Mouse (Mus musculus) hindbrain, embryonic 15.5 days (tissue): Measurements from ENCODE around the gene Kbtbd6. TPM values are rescaled to one million over a fixed set of nuclear protein-coding genes. Genes with fewer than 3 reads are reported as not detected.
"Not testable (repeated sequence)": the region's sequence is repeated elsewhere in the genome, so short reads cannot be mapped to it uniquely, and the experiment has no call there.

Source experiments
- ATAC-seq: fragments of 200-750 bp; cut with Nextera tagmentation; 2 replicates; pipeline ENCODE4 v1.8.0; 2017; ENCODE audit warnings: low read depth, moderate number of reproducible peaks, moderate TSS enrichment; ENCODE audit not compliant: low FRiP score
- H3K27ac ChIP-seq: fragments of 300-500 bp; sonication (generic); replicated peaks from 2 replicates; pipeline ENCODE4 v1.5.1; 2015; ENCODE audit warnings: mild to moderate bottlenecking, inconsistent platforms
- H3K27me3 ChIP-seq: fragments of 300-500 bp; sonication (generic); 2 replicates; pipeline ENCODE4 v1.6.1; 2015; ENCODE audit warnings: control low read depth, inconsistent platforms
- H3K36me3 ChIP-seq: fragments of 300-500 bp; sonication (generic); 2 replicates; pipeline ENCODE4 v1.6.1; 2015; ENCODE audit warnings: control low read depth, inconsistent platforms
- H3K4me1 ChIP-seq: fragments of 300-500 bp; sonication (generic); replicated peaks from 2 replicates; pipeline ENCODE4 v1.6.1; 2015; ENCODE audit warnings: control low read depth, inconsistent platforms
- H3K4me2 ChIP-seq: fragments of 300-500 bp; sonication (generic); 2 replicates; pipeline ENCODE4 v1.6.1; 2015; ENCODE audit warnings: moderate library complexity, mild to moderate bottlenecking, inconsistent platforms
- H3K4me3 ChIP-seq: fragments of 300-500 bp; sonication (generic); 2 replicates; pipeline ENCODE4 v1.5.1; 2015; ENCODE audit warnings: mild to moderate bottlenecking, inconsistent platforms
- H3K9ac ChIP-seq: fragments of 300-500 bp; sonication (generic); 2 replicates; pipeline ENCODE4 v1.6.1; 2015; ENCODE audit warnings: inconsistent platforms
- H3K9me3 ChIP-seq: fragments of 300-500 bp; sonication (generic); 2 replicates; pipeline ENCODE4 v1.6.1; 2016; ENCODE audit warnings: control low read depth, inconsistent platforms
- WGBS: fragments of 180-500 bp; shearing (Covaris S2); methylation state at CpG from one replicate; pipeline ENCODE4 v1.1.7; 2015; 5-methylcytosine and 5-hydroxymethylcytosine counted together
- polyA plus RNA-seq: library from polyadenylated mRNA; unstranded; fragments of >200 nt; fragmentation: Nextera tagmentation; extraction: Ambion mirVana; gene quantifications from 2 replicates; pipeline ENCODE4 v1.2.1, GENCODE M21; 2015

Kbtbd6 gene
- polyA plus RNA-seq, 1 experiment from 2014 or later, result 2.0 TPM

GRCm38 (mm10) chr14:79444601-79445000 lies 7.0 kb upstream of the Kbtbd6 start:
- Histone ChIP-seq H3K4me2 (peak overlapping the region; percentile 53), H3K9me3 (no peaks in the 10 kb centered on the region), H3K9ac (no peak overlapping the region), H3K27me3 (no peaks in the 10 kb centered on the region), H3K4me1 (peaks cover 20% of the 10 kb centered on the region), H3K4me3 (no peak overlapping the region; the same call in 1 of the 2 replicates), H3K27ac (peak overlapping the region; percentile 78), H3K36me3 (no peaks in the 10 kb centered on the region)
- 61% methylated on average over 9 of the region's 9 CpGs for WGBS
- ATAC-seq, result peak; percentile 60; the same call in 1 of the 2 replicates

GRCm38 (mm10) chr14:79445055-79445620 lies 6.5 kb upstream of the Kbtbd6 start:
- Histone ChIP-seq H3K27ac (peak overlapping the region; percentile 78), H3K9ac (no peak overlapping the region), H3K4me2 (peak overlapping the region; percentile 53), H3K27me3 (no peaks in the 10 kb centered on the region), H3K9me3 (no peaks in the 10 kb centered on the region), H3K4me3 (peak overlapping the region; percentile 25), H3K36me3 (no peaks in the 10 kb centered on the region), H3K4me1 (peaks cover 20% of the 10 kb centered on the region)
- peak; percentile 77 for ATAC-seq
- 9% methylated on average over 16 of the region's 16 CpGs for WGBS

- ATAC-seq, result peak; percentile 16; the same call in 1 of the 2 replicates
These were observed 928 bp downstream of the Kbtbd6 start for GRCm38 (mm10) chr14:79452591-79452934.

GRCm38 (mm10) chr14:79460401-79460800 lies 8.8 kb downstream of the Kbtbd6 start:
- H3K9ac ChIP-seq, result no peak overlapping the region
- no peaks in the 10 kb centered on the region for H3K4me1 ChIP-seq
- no peak for ATAC-seq
- no peak overlapping the region for H3K27ac ChIP-seq
- no peaks in the 10 kb centered on the region for H3K9me3 ChIP-seq
- 95% methylated on average over 1 of the region's 1 CpGs for WGBS
- H3K36me3 ChIP-seq, result peaks cover 36% of the 10 kb centered on the region
- H3K4me3 ChIP-seq, result no peak overlapping the region
- no peaks in the 10 kb centered on the region for H3K27me3 ChIP-seq
- H3K4me2 ChIP-seq, result no peak overlapping the region

More at GRCm38 (mm10) chr14:79452591-79452934, 928 bp downstream of the Kbtbd6 start:
- not testable (repeated sequence) for H3K4me3 ChIP-seq, H3K27me3 ChIP-seq, H3K4me2 ChIP-seq, H3K9me3 ChIP-seq, H3K9ac ChIP-seq, H3K4me1 ChIP-seq, H3K27ac ChIP-seq, H3K36me3 ChIP-seq
- WGBS, result 95% methylated on average over 8 of the region's 10 CpGs

- Histone ChIP-seq H3K9ac (no peak overlapping the region), H3K27ac (no peak overlapping the region), H3K9me3 (no peaks in the 10 kb centered on the region), H3K36me3 (peaks cover 42% of the 10 kb centered on the region), H3K4me3 (no peak overlapping the region), H3K27me3 (no peaks in the 10 kb centered on the region), H3K4me1 (no peaks in the 10 kb centered on the region), H3K4me2 (no peak overlapping the region)
- ATAC-seq, result no peak
- WGBS, result 95% methylated on average over 4 of the region's 4 CpGs
These were observed 9.4 kb downstream of the Kbtbd6 start for GRCm38 (mm10) chr14:79460988-79461387.

- H3K4me1 ChIP-seq, result no peaks in the 10 kb centered on the region
- no peak overlapping the region for H3K9ac ChIP-seq
- no peak overlapping the region for H3K27ac ChIP-seq
- H3K4me3 ChIP-seq, result no peak overlapping the region
- 96% methylated on average over 1 of the region's 1 CpGs for WGBS
- no peaks in the 10 kb centered on the region for H3K27me3 ChIP-seq
- H3K36me3 ChIP-seq, result peaks cover 71% of the 10 kb centered on the region
- no peak overlapping the region for H3K4me2 ChIP-seq
- no peaks in the 10 kb centered on the region for H3K9me3 ChIP-seq
- no peak for ATAC-seq
These were observed 14.0 kb downstream of the Kbtbd6 start for GRCm38 (mm10) chr14:79465623-79466022.

GRCm38 (mm10) chr14:79467621-79468020 lies 16.0 kb downstream of the Kbtbd6 start:
- H3K4me2 ChIP-seq, result no peak overlapping the region
- no peak for ATAC-seq
- peaks cover 75% of the 10 kb centered on the region for H3K36me3 ChIP-seq
- H3K4me3 ChIP-seq, result no peak overlapping the region
- H3K27me3 ChIP-seq, result no peaks in the 10 kb centered on the region
- no peak overlapping the region for H3K27ac ChIP-seq
- no peaks in the 10 kb centered on the region for H3K4me1 ChIP-seq
- 34% methylated on average over 3 of the region's 3 CpGs for WGBS
- H3K9ac ChIP-seq, result no peak overlapping the region
- no peaks in the 10 kb centered on the region for H3K9me3 ChIP-seq

GRCm38 (mm10) chr14:79473384-79473783 lies 21.7 kb downstream of the Kbtbd6 start:
- H3K9ac ChIP-seq, result no peak overlapping the region
- H3K36me3 ChIP-seq, result peaks cover 69% of the 10 kb centered on the region
- WGBS, result 90% methylated on average over 2 of the region's 2 CpGs
- H3K27ac ChIP-seq, result no peak overlapping the region
- H3K9me3 ChIP-seq, result no peaks in the 10 kb centered on the region
- no peaks in the 10 kb centered on the region for H3K4me1 ChIP-seq
- no peaks in the 10 kb centered on the region for H3K27me3 ChIP-seq
- no peak for ATAC-seq
- H3K4me3 ChIP-seq, result no peak overlapping the region
- no peak overlapping the region for H3K4me2 ChIP-seq

- peak within 1 kb of the TSS; percentile 83 for H3K4me3 ChIP-seq
- H3K36me3 ChIP-seq, result peaks cover 10% of the 10 kb centered on the region
- no peaks in the 10 kb centered on the region for H3K27me3 ChIP-seq
- H3K9me3 ChIP-seq, result no peaks in the 10 kb centered on the region
- H3K9ac ChIP-seq, result peak within 1 kb of the TSS; percentile 97
- ATAC-seq, result peak; percentile 82
- H3K4me1 ChIP-seq, result peaks cover 30% of the 10 kb centered on the region
- under 1% methylated on average over 78 of the region's 96 CpGs for whole genome bisulfite sequencing
- H3K4me2 ChIP-seq, result peak within 1 kb of the TSS; percentile 67
- H3K27ac ChIP-seq, result peak within 1 kb of the TSS; percentile 99
These were observed 29.1 kb downstream of the Kbtbd6 start, which contains the start of gene Elf1 for GRCm38 (mm10) chr14:79480624-79481338. TSS of gene Elf1 (plus strand) at chr14:79481194.

GRCm38 (mm10) chr14:79481339-79482151 lies 29.9 kb downstream of the Kbtbd6 start, which contains the start of gene Wbp4:
TSS of gene Wbp4 (minus strand) at chr14:79481520.
- H3K4me2 ChIP-seq, result peak within 1 kb of the TSS; percentile 67
- peak; percentile 95 for ATAC-seq
- H3K9ac ChIP-seq, result peak within 1 kb of the TSS; percentile 97
- H3K4me1 ChIP-seq, result peaks cover 32% of the 10 kb centered on the region
- WGBS, result 0% methylated on average over 65 of the region's 86 CpGs
- no peaks in the 10 kb centered on the region for H3K9me3 ChIP-seq
- peaks cover 6% of the 10 kb centered on the region for H3K36me3 ChIP-seq
- H3K4me3 ChIP-seq, result peak within 1 kb of the TSS; percentile 83
- peak within 1 kb of the TSS; percentile 99 for H3K27ac ChIP-seq
- no peaks in the 10 kb centered on the region for H3K27me3 ChIP-seq

GRCm38 (mm10) chr14:79482251-79482661 lies 30.6 kb downstream of the Kbtbd6 start:
- WGBS, result under 1% methylated on average over 11 of the region's 11 CpGs
- H3K9ac ChIP-seq, result peak overlapping the region; percentile 97
- H3K9me3 ChIP-seq, result no peaks in the 10 kb centered on the region
- peaks cover 3% of the 10 kb centered on the region; the same call in 1 of the 2 replicates for H3K36me3 ChIP-seq
- H3K27ac ChIP-seq, result peak overlapping the region; percentile 99
- H3K4me1 ChIP-seq, result peaks cover 40% of the 10 kb centered on the region
- H3K27me3 ChIP-seq, result no peaks in the 10 kb centered on the region
- H3K4me3 ChIP-seq, result peak overlapping the region; percentile 83
- H3K4me2 ChIP-seq, result peak overlapping the region; percentile 67
- ATAC-seq, result no peak
